Mouse (Mus musculus) spleen, adult 2 months (tissue): Measurements from ENCODE around the gene 1810062G17Rik. TPM values are rescaled to one million over a fixed set of nuclear protein-coding genes. Genes with fewer than 3 reads are reported as not detected.

ENCODE experiments used
- DNase-seq, 2 experiments: peaks; one replicate each; pipeline versions ENCODE4 v3.0.0 to v3.0.0-alpha.2; 2012 to 2021; ENCODE audit warnings: low spot score in 2 of 2, low read depth in 1 of 2
- H3K27ac ChIP-seq: fragments of 200-500 bp; 2 replicates; pipeline ENCODE4 v1.5.1; 2012; ENCODE audit warnings: low read length, inconsistent platforms; ENCODE audit not compliant: insufficient read depth
- H3K27me3 ChIP-seq: fragments of 200-500 bp; 2 replicates; pipeline ENCODE4 v1.6.1; 2012; ENCODE audit warnings: mild to moderate bottlenecking, moderate library complexity, low read length, inconsistent platforms; ENCODE audit not compliant: control insufficient read depth, insufficient read depth
- H3K36me3 ChIP-seq: fragments of 200-500 bp; 2 replicates; pipeline ENCODE4 v1.6.1; 2012; ENCODE audit warnings: mild to moderate bottlenecking, low read length, inconsistent platforms; ENCODE audit not compliant: control insufficient read depth, insufficient read depth
- H3K4me1 ChIP-seq: fragments of 200-500 bp; 2 replicates; pipeline ENCODE4 v1.6.1; 2011; ENCODE audit warnings: inconsistent platforms; ENCODE audit not compliant: control insufficient read depth, insufficient read depth, insufficient read length
- H3K4me3 ChIP-seq: fragments of 200-500 bp; 2 replicates; pipeline ENCODE4 v1.5.1; 2011; ENCODE audit warnings: mild to moderate bottlenecking, inconsistent platforms; ENCODE audit not compliant: insufficient read depth, insufficient read length; ENCODE audit errors: extremely low read depth
- CTCF ChIP-seq: fragments of 200-500 bp; IDR thresholded peaks from 2 replicates; pipeline ENCODE4 v1.5.1; 2011; ENCODE audit warnings: mild to moderate bottlenecking, inconsistent platforms; ENCODE audit not compliant: insufficient read depth, insufficient read length, insufficient replicate concordance; ENCODE audit errors: extremely low read depth
- POLR2A ChIP-seq: fragments of 200-500 bp; IDR thresholded peaks from 2 replicates; pipeline ENCODE4 v1.6.1; 2011; ENCODE audit warnings: low read depth, low read length, inconsistent platforms
- WGBS: fragments of 180-500 bp; shearing (Covaris S2); methylation state at CpG from one replicate; pipeline ENCODE4 v1.1.7; 2018; 5-methylcytosine and 5-hydroxymethylcytosine counted together
- polyA plus RNA-seq: library from polyadenylated mRNA; depleted of rRNA; stranded (reverse); fragments of >200 nt; gene quantifications from 2 replicates; pipeline ENCODE4 v1.2.3, GENCODE M21; 2012

The 1810062G17Rik gene
- polyA plus RNA-seq, 1 experiment: 0.15 TPM

GRCm38 (mm10) chr3:36486176-36486575 is 10.4 kb downstream of the 1810062G17Rik start:
- Histone ChIP-seq H3K27me3 (no peaks in the 10 kb centered on the region), H3K4me3 (no peak overlapping the region), H3K4me1 (0 out of 2 replicates have a peak, but pooled peaks cover 2% of the 10 kb centered on the region), H3K36me3 (no peaks in the 10 kb centered on the region), H3K27ac (no peak overlapping the region)
- TF ChIP-seq CTCF: no peak
- TF ChIP-seq POLR2A: no peak
- DNase-seq: no peak
- WGBS: 76% methylated on average over 6 of the region's 6 CpGs

- Histone ChIP-seq H3K27ac (no peak overlapping the region), H3K4me3 (no peak overlapping the region), H3K4me1 (0 out of 2 replicates have a peak, but pooled peaks cover 2% of the 10 kb centered on the region), H3K36me3 (no peaks in the 10 kb centered on the region), H3K27me3 (no peaks in the 10 kb centered on the region)
- TF ChIP-seq CTCF (no peak), POLR2A (no peak)
- 81% methylated on average over 6 of the region's 6 CpGs for WGBS
- no peak for DNase-seq
These were observed 11.1 kb downstream of the 1810062G17Rik start for GRCm38 (mm10) chr3:36486881-36487280.

- Histone ChIP-seq H3K27me3 (no peaks in the 10 kb centered on the region), H3K4me3 (no peak overlapping the region), H3K36me3 (no peaks in the 10 kb centered on the region), H3K27ac (no peak overlapping the region), H3K4me1 (0 out of 2 replicates have a peak, but pooled peaks cover 2% of the 10 kb centered on the region)
- DNase-seq: no peak
- no peak for TF ChIP-seq POLR2A
- no peak for TF ChIP-seq CTCF
- WGBS: 86% methylated on average over 1 of the region's 1 CpGs
These were observed 12.6 kb downstream of the 1810062G17Rik start for GRCm38 (mm10) chr3:36488367-36488766.

- TF ChIP-seq CTCF: no peak
- TF ChIP-seq POLR2A: no peak
- DNase-seq: no peak
- Histone ChIP-seq H3K4me1 (0 out of 2 replicates have a peak, but pooled peaks cover 2% of the 10 kb centered on the region), H3K36me3 (no peaks in the 10 kb centered on the region), H3K27ac (no peak overlapping the region), H3K27me3 (no peaks in the 10 kb centered on the region), H3K4me3 (no peak overlapping the region)
- 78% methylated on average over 6 of the region's 6 CpGs for WGBS
These were observed 13.3 kb downstream of the 1810062G17Rik start for GRCm38 (mm10) chr3:36488899-36489589.

GRCm38 (mm10) chr3:36489590-36489910 is 13.8 kb downstream of the 1810062G17Rik start:
- Histone ChIP-seq H3K4me3 (no peak overlapping the region), H3K36me3 (no peaks in the 10 kb centered on the region), H3K27ac (no peak overlapping the region), H3K27me3 (no peaks in the 10 kb centered on the region), H3K4me1 (0 out of 2 replicates have a peak, but pooled peaks cover 2% of the 10 kb centered on the region)
- WGBS: 82% methylated on average over 1 of the region's 1 CpGs
- DNase-seq: no peak
- TF ChIP-seq POLR2A (no peak), CTCF (no peak)

GRCm38 (mm10) chr3:36491535-36491934 is 15.8 kb downstream of the 1810062G17Rik start:
- Histone ChIP-seq H3K27ac (no peak overlapping the region), H3K27me3 (no peaks in the 10 kb centered on the region), H3K4me1 (0 out of 2 replicates have a peak, but pooled peaks cover 2% of the 10 kb centered on the region), H3K4me3 (no peak overlapping the region), H3K36me3 (no peaks in the 10 kb centered on the region)
- 63% methylated on average over 5 of the region's 5 CpGs for WGBS
- no peak for DNase-seq
- TF ChIP-seq POLR2A (no peak), CTCF (no peak)

GRCm38 (mm10) chr3:36492716-36493391 is 17.1 kb downstream of the 1810062G17Rik start:
- no peak for TF ChIP-seq POLR2A
- TF ChIP-seq CTCF: no peak

More at GRCm38 (mm10) chr3:36492716-36493391, 17.1 kb downstream of the 1810062G17Rik start:
- Histone ChIP-seq H3K4me1 (0 out of 2 replicates have a peak, but pooled peaks cover 2% of the 10 kb centered on the region), H3K36me3 (no peaks in the 10 kb centered on the region), H3K27me3 (no peaks in the 10 kb centered on the region), H3K27ac (no peak overlapping the region), H3K4me3 (no peak overlapping the region)
- no peak for DNase-seq
- 80% methylated on average over 9 of the region's 9 CpGs for WGBS
